Mouse (Mus musculus): ENCODE measurements at regions not wholly inside any gene's neighbourhood (a gene's known extent, or its start where the extent isn't known, plus 50 kb on each side); places are given as distances from the start of the nearest gene placed in this dataset.
A peak's percentile ranks its signal among the peaks of the same experiment; 100 is the strongest.

GRCm38 (mm10) chr16:8997250-8997649, 167.3 kb downstream of the 1810013L24Rik start:
- H3K4me2 ChIP-seq (ENCODE audit: low read depth) = no peak overlapping the region
- H3K79me2 ChIP-seq (ENCODE audit: control insufficient read depth, insufficient read depth) = no peaks in the 10 kb centered on the region
- H3K4me3 ChIP-seq = no peak overlapping the region
- no peak for TF ChIP-seq CEBPB (IDR thresholded peaks at IDR 0.05; ENCODE audit: insufficient read depth, poor library complexity, severe bottlenecking)
- H3K36me3 ChIP-seq (ENCODE audit: control insufficient read depth, insufficient read depth) = no peaks in the 10 kb centered on the region
- H3ac ChIP-seq (ENCODE audit: control insufficient read depth, insufficient read length) = no peak overlapping the region
- H3K27me3 ChIP-seq (ENCODE audit: control insufficient read depth, insufficient read depth, insufficient read length) = no peaks in the 10 kb centered on the region

GRCm38 (mm10) chr16:9004012-9004411, 174.1 kb downstream of the 1810013L24Rik start:
- TF ChIP-seq MAX (IDR thresholded peaks at IDR 0.05; ENCODE audit: low read depth) (no peak), POLR2A (IDR thresholded peaks at IDR 0.05; ENCODE audit: insufficient read length, low read depth) (no peak), E2F4 (IDR thresholded peaks at IDR 0.05; ENCODE audit: insufficient read depth) (no peak), USF1 (IDR thresholded peaks at IDR 0.05; ENCODE audit: low read depth) (no peak), TCF3 (IDR thresholded peaks at IDR 0.05; ENCODE audit: insufficient read length, low read depth) (no peak), MYOG (IDR thresholded peaks at IDR 0.05; ENCODE audit: control insufficient read depth in 1 of 3, insufficient read depth in 1 of 3, insufficient read length in 2 of 3, low read depth in 2 of 3) (no peak), POLR2AphosphoS2 (IDR thresholded peaks at IDR 0.05; ENCODE audit: insufficient read length, low read depth) (no peak), SRF (IDR thresholded peaks at IDR 0.05; ENCODE audit: control insufficient read depth, insufficient read length, low read depth) (no peak), CEBPB (IDR thresholded peaks at IDR 0.05; ENCODE audit: insufficient read depth, poor library complexity, severe bottlenecking) (no peak), TCF12 (IDR thresholded peaks at IDR 0.05; ENCODE audit: insufficient read depth, poor library complexity, severe bottlenecking) (no peak), MYOD1 (IDR thresholded peaks at IDR 0.05; ENCODE audit: control insufficient read depth in 1 of 3, insufficient read length in 2 of 3, low read depth in 2 of 3) (no peak)
- no peak overlapping the region for H3K4me2 ChIP-seq (ENCODE audit: low read depth)
- H3K36me3 ChIP-seq (ENCODE audit: control insufficient read depth, insufficient read depth) = no peaks in the 10 kb centered on the region
- no peak overlapping the region for H3ac ChIP-seq (ENCODE audit: control insufficient read depth, insufficient read length)
- no peaks in the 10 kb centered on the region for H3K79me2 ChIP-seq (ENCODE audit: control insufficient read depth, insufficient read depth)
- H3K4me3 ChIP-seq = no peak overlapping the region
- no peaks in the 10 kb centered on the region for H3K27me3 ChIP-seq (ENCODE audit: control insufficient read depth, insufficient read depth, insufficient read length)

GRCm38 (mm10) chr16:9005933-9006332, 176.0 kb downstream of the 1810013L24Rik start:
- no peaks in the 10 kb centered on the region for H3K79me2 ChIP-seq (ENCODE audit: control insufficient read depth, insufficient read depth)
- H3K4me3 ChIP-seq = no peak overlapping the region
- no peaks in the 10 kb centered on the region for H3K36me3 ChIP-seq (ENCODE audit: control insufficient read depth, insufficient read depth)
- no peak overlapping the region for H3ac ChIP-seq (ENCODE audit: control insufficient read depth, insufficient read length)
- TF ChIP-seq POLR2AphosphoS2 (IDR thresholded peaks at IDR 0.05; ENCODE audit: insufficient read length, low read depth) (no peak), CEBPB (IDR thresholded peaks at IDR 0.05; ENCODE audit: insufficient read depth, poor library complexity, severe bottlenecking) (no peak), E2F4 (IDR thresholded peaks at IDR 0.05; ENCODE audit: insufficient read depth) (no peak), REST (IDR thresholded peaks at IDR 0.05; ENCODE audit: insufficient read depth, insufficient read length) (no peak), SRF (IDR thresholded peaks at IDR 0.05; ENCODE audit: control insufficient read depth, insufficient read length, low read depth) (no peak), TCF12 (IDR thresholded peaks at IDR 0.05; ENCODE audit: insufficient read depth, poor library complexity, severe bottlenecking) (no peak), USF1 (IDR thresholded peaks at IDR 0.05; ENCODE audit: low read depth) (no peak), TCF3 (IDR thresholded peaks at IDR 0.05; ENCODE audit: insufficient read length, low read depth) (no peak), MYOD1 (IDR thresholded peaks at IDR 0.05; ENCODE audit: control insufficient read depth in 1 of 3, insufficient read length in 2 of 3, low read depth in 2 of 3) (no peak), MYOG (IDR thresholded peaks at IDR 0.05; ENCODE audit: control insufficient read depth in 1 of 3, insufficient read depth in 1 of 3, insufficient read length in 2 of 3, low read depth in 2 of 3) (no peak), MAX (IDR thresholded peaks at IDR 0.05; ENCODE audit: low read depth) (no peak), POLR2A (IDR thresholded peaks at IDR 0.05; ENCODE audit: insufficient read length, low read depth) (no peak)
- no peaks in the 10 kb centered on the region for H3K27me3 ChIP-seq (ENCODE audit: control insufficient read depth, insufficient read depth, insufficient read length)
- H3K4me2 ChIP-seq (ENCODE audit: low read depth) = no peak overlapping the region

GRCm38 (mm10) chr16:9009361-9010083, 179.6 kb downstream of the 1810013L24Rik start:
- no peaks in the 10 kb centered on the region for H3K36me3 ChIP-seq (ENCODE audit: control insufficient read depth, insufficient read depth)
- H3K27me3 ChIP-seq (ENCODE audit: control insufficient read depth, insufficient read depth, insufficient read length) = no peaks in the 10 kb centered on the region
- H3ac ChIP-seq (ENCODE audit: control insufficient read depth, insufficient read length) = no peak overlapping the region
- no peak for TF ChIP-seq MAX (IDR thresholded peaks at IDR 0.05; ENCODE audit: low read depth)
- TF ChIP-seq MYOG (IDR thresholded peaks at IDR 0.05; ENCODE audit: control insufficient read depth in 1 of 3, insufficient read depth in 1 of 3, insufficient read length in 2 of 3, low read depth in 2 of 3) = no peak
- TF ChIP-seq REST (IDR thresholded peaks at IDR 0.05; ENCODE audit: insufficient read depth, insufficient read length) = no peak
- TF ChIP-seq TCF3 (IDR thresholded peaks at IDR 0.05; ENCODE audit: insufficient read length, low read depth) = no peak
- TF ChIP-seq MYOD1 (IDR thresholded peaks at IDR 0.05; ENCODE audit: control insufficient read depth in 1 of 3, insufficient read length in 2 of 3, low read depth in 2 of 3) = no peak
- no peak for TF ChIP-seq E2F4 (IDR thresholded peaks at IDR 0.05; ENCODE audit: insufficient read depth)
- no peak for TF ChIP-seq USF1 (IDR thresholded peaks at IDR 0.05; ENCODE audit: low read depth)
- no peak for TF ChIP-seq POLR2A (IDR thresholded peaks at IDR 0.05; ENCODE audit: insufficient read length, low read depth)
- TF ChIP-seq TCF12 (IDR thresholded peaks at IDR 0.05; ENCODE audit: insufficient read depth, poor library complexity, severe bottlenecking) = no peak
- TF ChIP-seq SRF (IDR thresholded peaks at IDR 0.05; ENCODE audit: control insufficient read depth, insufficient read length, low read depth) = no peak
- TF ChIP-seq POLR2AphosphoS2 (IDR thresholded peaks at IDR 0.05; ENCODE audit: insufficient read length, low read depth) = no peak
- TF ChIP-seq CEBPB (IDR thresholded peaks at IDR 0.05; ENCODE audit: insufficient read depth, poor library complexity, severe bottlenecking) = no peak
- H3K4me2 ChIP-seq (ENCODE audit: low read depth) = no peak overlapping the region
- no peak overlapping the region for H3K4me3 ChIP-seq
- H3K79me2 ChIP-seq (ENCODE audit: control insufficient read depth, insufficient read depth) = no peaks in the 10 kb centered on the region

- Histone ChIP-seq H3K36me3 (ENCODE audit: control insufficient read depth, insufficient read depth) (no peaks in the 10 kb centered on the region), H3K79me2 (ENCODE audit: control insufficient read depth, insufficient read depth) (no peaks in the 10 kb centered on the region), H3ac (ENCODE audit: control insufficient read depth, insufficient read length) (no peak overlapping the region), H3K4me2 (ENCODE audit: low read depth) (no peak overlapping the region), H3K27me3 (ENCODE audit: control insufficient read depth, insufficient read depth, insufficient read length) (no peaks in the 10 kb centered on the region), H3K4me3 (no peak overlapping the region)
- TF ChIP-seq MYOD1 (IDR thresholded peaks at IDR 0.05; ENCODE audit: control insufficient read depth in 1 of 3, insufficient read length in 2 of 3, low read depth in 2 of 3) (no peak), MYOG (IDR thresholded peaks at IDR 0.05; ENCODE audit: control insufficient read depth in 1 of 3, insufficient read depth in 1 of 3, insufficient read length in 2 of 3, low read depth in 2 of 3) (peak in 1 of 3 experiments; percentile 12)
Measured at GRCm38 (mm10) chr16:9011077-9011476, 181.2 kb downstream of the 1810013L24Rik start.

Measured in myocyte (in vitro differentiated cells).